Mouse (Mus musculus): Measurements from ENCODE around the gene Blnk.

Gene Blnk

DNA sequence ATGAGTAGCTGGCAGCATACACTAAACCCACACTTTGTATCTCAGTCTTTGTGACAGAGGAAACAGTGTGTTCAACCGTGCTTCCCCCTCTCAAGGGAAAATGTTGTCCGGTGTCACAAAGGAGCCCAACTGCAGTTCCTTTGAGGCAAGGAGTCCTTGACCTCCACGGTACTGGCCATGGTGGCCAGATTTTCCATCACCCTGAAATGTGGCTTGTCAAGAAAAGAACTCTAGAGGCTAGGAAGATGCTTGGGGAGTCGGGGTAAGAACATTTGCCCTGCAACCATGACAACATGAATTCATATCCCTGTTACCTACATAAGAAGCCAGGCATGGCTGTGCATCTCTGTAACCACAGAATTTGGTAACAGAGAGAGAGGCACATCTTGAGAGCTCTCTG lies 24.0 kb downstream of the Blnk start:
- in situ Hi-C loops (cut with MboI; ENCODE audit: low sequenced_read_pairs): no loop called here

DNA sequence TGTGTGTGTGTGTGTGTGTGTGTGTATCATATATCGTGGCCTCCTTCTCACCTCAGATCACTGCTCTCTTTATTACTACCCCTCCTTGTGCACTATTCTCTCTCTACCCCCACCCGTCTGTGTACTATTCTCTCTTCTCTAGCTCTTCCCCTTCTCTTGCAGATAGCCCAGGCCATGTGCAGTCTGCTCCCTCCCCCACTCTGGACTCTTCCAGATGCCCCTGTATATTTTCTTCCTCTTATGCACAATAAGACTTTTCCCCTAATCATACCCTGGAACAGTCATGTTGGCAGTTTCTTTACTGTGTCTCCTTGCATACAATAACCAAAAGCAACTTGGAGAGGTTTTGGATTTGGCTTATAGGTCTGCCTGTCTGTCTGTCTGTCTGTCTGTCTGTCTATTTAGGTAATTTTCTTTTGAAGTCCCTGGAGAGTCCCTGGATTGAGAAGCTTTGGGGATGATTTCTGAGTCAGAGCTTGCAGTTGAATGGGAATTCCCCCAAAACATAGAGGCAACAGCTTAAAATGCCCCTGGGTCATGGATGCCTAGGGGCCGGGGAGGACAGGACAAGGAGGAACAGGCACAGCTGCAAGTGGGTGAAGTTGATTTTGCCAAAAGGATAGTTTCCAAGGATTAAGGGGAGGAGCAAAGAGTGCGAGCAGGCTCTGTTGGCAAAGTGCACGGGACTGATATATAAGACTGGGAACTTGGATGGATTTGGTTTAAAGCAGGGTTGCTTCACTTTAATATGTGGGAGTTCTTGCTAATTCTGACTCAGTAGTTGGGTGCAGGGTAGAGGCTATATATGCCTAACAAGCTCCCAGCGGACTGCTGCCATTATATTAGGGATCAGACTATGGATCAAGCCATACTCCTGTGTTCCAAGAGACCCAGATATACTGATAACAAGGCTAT lies 29.1 kb downstream of the Blnk start:
- in situ Hi-C loops (cut with MboI; ENCODE audit: low sequenced_read_pairs): no loop called here

DNA sequence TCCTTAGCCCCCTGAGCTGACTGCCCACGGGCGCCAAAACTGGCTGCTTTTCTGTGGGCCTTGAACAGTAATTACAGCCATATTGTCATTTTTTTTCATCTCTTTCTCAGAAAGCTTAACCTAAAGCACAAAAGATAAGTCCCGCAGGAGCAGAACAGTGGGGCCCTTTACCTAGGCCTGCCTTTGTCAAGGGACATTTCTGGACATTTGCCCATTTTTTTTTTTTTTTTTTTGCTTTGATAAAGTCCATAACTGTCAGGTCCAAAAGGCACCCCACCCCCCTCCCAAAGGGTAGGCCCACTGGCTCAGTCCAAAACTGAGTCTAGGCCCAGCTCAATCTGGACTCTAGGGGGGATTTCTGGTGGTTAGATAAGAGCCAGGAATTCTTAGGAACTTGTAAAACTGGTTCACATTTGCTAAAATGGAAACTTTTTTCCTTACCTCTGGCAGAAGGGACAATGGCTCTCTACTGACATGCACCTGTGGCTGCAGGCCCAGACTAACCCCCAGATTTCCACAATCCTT lies 29.9 kb downstream of the Blnk start:
- in situ Hi-C loops (cut with MboI; ENCODE audit: low sequenced_read_pairs): no loop called here

DNA sequence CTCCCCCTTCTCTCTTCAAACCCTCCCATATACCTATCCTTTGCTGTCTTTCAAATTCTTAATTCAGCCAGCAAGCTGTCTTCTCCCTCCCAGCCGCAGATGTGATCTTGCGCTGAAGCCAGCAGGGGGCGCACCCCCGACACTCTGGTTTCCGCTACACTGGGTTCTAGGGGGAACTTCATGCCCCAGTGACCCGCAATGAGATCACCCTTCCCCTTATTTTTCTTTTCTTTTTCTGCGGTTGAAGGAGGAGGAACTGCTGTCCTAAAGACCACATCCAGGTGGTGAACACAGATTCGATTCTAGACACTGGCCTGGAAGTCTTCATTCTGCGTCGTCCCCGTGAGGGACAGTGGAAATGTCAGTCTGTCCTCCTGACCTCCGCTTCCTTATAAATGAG lies 31.3 kb downstream of the Blnk start:
- in situ Hi-C loops (cut with MboI; ENCODE audit: low sequenced_read_pairs): no loop called here

DNA sequence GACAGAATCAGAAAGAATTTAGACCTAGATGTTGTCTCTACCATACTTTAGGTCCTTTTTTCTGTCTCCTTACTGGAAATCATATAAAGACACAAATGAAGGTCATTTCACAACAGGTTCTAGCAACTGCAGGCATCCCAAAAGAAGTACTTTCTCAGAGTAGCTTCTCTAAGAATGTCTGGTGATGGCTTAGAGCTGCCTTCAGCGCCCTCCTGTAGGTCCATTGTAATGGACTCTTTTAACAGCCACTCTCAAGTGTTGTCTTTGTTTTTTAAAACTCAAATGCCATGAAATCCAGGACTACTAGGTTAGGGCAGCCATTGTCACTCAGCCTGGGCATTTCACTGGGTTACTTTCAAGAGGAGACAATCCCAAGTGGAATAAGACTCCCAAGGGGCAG lies 35.4 kb downstream of the Blnk start:
- in situ Hi-C loops (cut with MboI; ENCODE audit: low sequenced_read_pairs): no loop called here

DNA sequence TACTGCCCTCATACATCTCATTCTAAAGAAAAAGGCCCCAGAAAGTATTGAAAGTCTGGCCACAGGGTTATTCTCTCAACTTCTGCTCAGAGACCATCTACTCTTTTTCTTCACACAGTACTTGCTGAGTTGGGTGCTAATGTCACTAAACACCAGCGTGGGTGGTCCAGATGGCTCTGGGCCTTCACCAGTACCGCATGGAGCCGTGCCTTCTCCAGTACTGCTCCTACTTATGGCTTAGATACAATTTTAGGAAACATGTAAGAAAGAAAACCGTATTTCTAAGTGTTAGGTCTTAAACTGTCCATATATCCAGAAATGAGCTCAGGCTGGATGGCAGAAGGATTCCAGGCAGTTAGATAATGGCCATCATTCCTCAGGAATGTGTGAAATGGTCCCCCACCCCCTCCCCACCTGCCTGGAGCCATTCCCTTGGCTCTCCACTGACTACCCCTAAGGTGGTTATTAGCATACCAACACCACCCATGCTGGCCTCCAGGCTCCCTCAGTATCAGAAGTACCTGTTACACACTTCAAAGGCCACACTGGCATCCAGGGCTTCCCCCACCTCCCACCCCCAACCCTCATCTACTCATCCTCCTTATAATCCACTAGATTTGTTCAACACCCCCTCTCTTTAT lies 47.3 kb downstream of the Blnk start:
- in situ Hi-C loops (cut with MboI; ENCODE audit: low sequenced_read_pairs): no loop called here

DNA sequence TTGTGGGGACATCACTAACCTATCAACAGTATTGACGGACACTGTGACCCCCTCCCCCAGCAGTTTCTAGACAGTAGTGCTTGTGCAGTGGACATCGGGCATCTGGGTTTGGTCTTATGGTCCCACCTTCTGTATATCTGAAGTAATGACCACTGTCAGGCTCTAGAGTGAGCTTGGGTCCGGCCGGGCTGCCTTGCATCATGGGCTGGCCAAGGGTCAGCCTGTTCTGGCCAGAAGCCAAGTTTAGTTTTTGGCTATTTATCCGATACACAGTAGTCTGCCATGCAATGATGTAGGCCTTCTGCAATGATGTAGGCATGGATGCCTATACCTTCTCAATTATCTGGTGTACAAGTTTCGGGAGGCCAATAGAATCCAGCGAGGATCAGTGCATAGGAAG lies 50.8 kb downstream of the Blnk start:
- in situ Hi-C loops (cut with MboI; ENCODE audit: low sequenced_read_pairs): no loop called here

DNA sequence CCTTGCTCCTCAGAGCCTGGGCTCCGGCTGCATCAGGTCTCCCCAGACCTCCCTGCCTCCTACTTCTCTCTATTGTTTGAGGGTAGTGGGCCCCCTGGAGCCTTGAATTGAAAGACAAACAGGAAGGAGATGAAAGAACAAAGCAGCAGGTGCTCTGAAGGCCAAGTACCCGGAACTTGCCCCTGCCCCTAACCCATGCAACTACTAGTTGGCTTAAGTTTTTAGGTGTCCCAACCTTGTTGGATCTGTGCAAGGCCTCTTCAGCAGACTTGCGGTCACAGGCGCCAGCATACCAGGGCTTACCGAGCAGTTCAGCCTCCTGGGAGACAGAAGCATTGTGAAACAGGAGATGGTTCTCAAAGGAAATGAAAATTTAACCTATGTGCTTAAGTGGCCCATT lies 58.3 kb downstream of the Blnk start:
- in situ Hi-C loops (cut with MboI; ENCODE audit: low sequenced_read_pairs): no loop called here

DNA sequence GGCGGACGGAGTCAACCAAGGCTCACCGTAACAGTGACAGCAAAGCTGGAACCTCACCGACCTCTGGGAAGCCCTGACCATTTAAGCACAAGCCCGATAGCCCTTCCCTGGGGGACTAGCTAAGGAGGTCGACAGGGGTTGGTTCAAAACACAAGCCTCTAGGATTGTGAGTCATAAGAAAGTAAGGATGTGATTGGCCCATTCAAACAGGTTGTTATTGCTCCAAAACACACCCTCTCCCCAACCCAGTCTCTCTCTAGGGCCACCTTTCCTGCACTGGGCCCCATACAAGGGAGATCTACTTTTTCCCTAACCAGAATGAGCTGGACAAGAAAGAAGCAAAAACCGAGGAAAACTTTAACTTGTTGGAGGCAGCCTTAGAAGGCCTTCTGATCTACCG lies 59.0 kb downstream of the Blnk start:
- in situ Hi-C loops (cut with MboI; ENCODE audit: low sequenced_read_pairs): no loop called here

DNA sequence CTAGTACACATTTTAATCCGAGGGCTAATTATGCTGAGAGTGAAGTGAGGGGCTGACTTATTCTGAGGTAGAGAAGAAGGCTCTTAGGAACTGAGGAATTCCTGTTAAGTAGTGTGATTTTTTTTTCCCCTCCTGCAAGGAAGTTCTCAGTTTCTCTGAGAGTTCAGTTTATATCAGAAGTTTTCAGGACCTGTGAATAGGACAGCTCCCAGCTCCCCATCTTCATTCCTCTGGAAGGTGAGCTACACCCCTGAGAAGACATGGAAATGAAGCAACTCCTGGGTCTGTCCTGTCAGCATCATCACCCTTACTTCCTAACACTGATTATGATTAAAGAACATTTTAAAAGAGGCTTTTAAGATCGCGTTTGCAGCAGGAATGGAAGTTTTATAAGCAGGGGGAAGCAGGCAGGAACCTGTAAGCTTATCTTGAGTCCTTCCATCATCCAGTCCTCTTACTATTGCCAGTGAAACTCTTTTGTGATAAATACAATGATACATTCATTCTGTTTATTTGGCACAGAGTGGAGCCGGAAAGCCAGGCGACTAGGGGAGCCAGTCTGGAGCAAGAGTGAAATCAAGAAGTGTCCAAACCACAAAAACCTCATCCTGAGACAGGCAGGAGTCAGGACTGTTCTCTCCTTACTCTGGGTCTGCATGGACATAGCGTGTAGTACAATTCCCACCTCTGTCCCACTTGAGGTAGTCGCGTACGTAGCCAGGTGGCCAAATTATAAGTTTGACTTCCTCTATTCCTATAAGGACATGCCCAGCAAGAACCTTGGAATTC lies 62.6 kb downstream of the Blnk start:
- in situ Hi-C loops (cut with MboI; ENCODE audit: low sequenced_read_pairs): no loop called here

DNA sequence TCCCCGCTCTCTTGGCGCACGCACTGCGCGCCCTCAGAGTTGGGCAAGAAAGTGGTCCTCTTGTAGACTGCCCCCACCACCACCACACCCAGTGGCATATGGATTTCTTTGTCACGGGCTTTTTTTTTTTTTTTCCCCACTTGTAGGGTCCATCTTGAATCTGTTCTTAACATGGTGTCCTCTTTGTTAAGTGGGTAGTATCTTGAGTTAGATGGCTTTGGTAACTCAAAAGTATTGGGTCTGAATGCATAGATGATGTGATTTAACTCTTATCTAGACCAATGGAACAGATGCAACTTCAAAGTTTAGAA lies 99.0 kb downstream of the Blnk start:
- in situ Hi-C loops (cut with MboI; ENCODE audit: low sequenced_read_pairs): no loop called here

DNA sequence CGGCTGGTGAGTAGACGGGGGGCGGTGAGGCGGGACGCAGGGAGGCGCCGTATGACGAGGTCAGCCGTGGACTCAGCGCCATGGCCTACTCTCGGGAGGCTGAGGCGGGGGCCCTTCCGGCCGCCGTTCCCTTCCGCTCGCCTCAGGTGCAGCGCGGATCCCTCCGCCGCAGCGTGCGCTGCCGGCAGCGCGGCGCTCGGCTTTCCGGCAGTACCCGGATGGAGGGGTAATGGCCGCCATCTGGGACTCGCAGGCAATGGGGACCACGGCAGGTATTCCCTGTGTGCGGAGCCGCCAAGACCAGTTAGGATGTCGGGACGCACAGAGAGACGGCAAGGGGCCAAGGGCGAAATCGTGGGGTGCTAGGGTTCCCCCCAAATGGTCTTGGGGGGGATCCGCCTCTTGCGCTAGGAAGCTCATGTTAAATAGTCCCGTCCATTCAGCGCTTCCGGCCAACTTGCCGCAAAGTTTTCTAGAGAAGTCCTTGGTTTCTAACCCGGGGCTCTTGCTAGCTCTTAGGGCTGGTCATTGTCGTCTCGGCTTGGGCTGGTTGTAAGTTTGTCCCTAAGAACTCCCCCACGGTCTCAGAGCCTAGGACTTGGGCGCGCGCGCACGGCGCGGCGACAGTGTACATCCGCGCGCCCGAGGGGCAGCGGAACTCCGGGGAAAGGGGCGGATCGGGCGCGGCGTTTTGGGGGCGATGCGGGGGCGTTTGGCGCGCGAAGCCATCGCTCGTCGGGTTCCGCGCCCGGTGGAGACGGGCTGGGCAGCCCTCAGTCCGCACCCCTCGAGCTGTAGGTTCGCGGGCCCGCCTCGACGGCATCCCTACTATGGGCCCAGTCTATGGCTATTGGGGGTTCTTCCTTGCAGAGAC lies 99.6 kb downstream of the Blnk start, which contains the start of gene Zfp518a:
Zfp518a (plus strand) TSS at position 187 of the 874 bp plus-strand sequence.
- in situ Hi-C loops (cut with MboI; ENCODE audit: low sequenced_read_pairs): no loop called here

DNA sequence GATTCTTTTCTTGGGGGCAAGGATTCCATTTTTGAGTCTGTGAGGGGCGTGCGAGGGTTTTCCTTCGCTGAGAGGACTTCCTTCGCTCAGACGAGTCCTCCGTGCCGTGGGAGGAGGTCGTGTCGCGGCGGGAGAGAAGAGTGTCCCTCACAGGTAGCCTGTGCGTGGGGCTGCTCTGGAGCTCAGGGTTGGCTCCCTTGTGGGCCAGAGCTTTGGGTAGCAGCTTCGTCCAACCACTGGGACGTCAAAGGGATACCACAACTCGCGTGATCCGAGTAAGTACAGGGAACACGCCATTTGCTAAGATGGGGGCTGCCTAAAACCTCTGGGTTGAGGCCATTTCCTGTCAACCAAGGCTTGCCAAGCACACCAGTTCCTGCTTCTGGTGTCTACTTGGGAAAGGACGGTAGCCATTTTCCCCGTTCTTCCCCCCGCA lies 100.2 kb downstream of the Blnk start:
- in situ Hi-C loops (cut with MboI; ENCODE audit: low sequenced_read_pairs): no loop called here

DNA sequence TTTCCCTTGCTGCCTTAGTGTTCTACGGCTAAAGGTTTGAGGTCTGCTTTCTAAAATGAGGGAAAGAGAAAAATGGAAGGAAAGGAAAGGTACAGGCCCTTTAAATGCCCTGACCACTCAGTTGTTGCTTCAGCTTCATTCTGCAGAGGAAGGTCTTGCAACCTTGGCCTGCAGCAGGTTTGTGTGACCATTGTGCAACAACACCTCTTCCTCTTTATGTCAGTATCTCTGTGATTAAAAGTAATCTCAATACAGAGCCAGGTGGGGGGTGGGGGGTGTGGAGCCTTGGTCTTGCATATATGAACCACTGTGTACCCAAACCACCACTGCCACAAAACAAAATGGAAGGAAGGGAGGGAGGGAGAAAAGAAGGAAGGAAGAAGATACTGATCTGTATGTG lies 105.4 kb downstream of the Blnk start:
- in situ Hi-C loops (cut with MboI; ENCODE audit: low sequenced_read_pairs): no loop called here

DNA sequence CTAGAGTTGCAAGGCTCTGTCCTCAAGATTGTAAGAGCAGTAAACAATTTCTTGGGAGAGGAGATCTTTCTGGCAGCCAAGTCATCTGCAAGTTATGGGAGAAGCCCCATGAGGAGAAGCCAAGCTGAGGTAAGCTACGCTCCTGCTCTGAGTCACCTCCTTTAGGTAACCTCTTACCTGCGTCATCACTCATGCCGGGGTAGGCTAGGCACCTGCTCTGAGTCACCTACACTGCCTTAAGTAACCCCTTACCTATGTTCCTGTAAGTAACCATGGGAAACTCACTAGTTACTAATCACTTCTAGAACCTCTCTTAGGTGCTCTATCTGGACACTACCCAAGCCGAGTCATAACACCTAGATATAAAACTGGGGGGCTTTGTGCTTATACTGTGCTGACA lies 112.6 kb downstream of the Blnk start:
- in situ Hi-C loops (cut with MboI; ENCODE audit: low sequenced_read_pairs): no loop called here
